Mouse (Mus musculus): Measurements from ENCODE around the gene Kremen2.
A peak's percentile ranks its signal among the peaks of the same experiment; 100 is the strongest.
"Not testable (repeated sequence)": the region's sequence is repeated elsewhere in the genome, so short reads cannot be mapped to it uniquely, and the experiment has no call there.

The Kremen2 gene

GRCm38 (mm10) chr17:23745301-23746251 is at the start of gene Kremen2:
Gene Kremen2, minus strand, starts transcription at chr17:23745833.
- peak; percentile 30 for DNase-seq (ENCODE audit: extremely low spot score, low spot score)

GRCm38 (mm10) chr17:23795323-23795722 is 49.7 kb upstream of the Kremen2 start:
- no peak for DNase-seq (ENCODE audit: extremely low spot score, low spot score)

- no peak for DNase-seq (ENCODE audit: extremely low spot score, low spot score)
Observed at GRCm38 (mm10) chr17:23791079-23791357, 45.4 kb upstream of the Kremen2 start.

GRCm38 (mm10) chr17:23790269-23791078 is 44.8 kb upstream of the Kremen2 start, which contains the start of gene Srrm2:
Gene Srrm2, plus strand, starts transcription at chr17:23790532.
- DNase-seq (ENCODE audit: extremely low spot score, low spot score) = peak; percentile 83

- DNase-seq (ENCODE audit: extremely low spot score, low spot score) = no peak
Observed at GRCm38 (mm10) chr17:23789749-23790268, 44.2 kb upstream of the Kremen2 start.

GRCm38 (mm10) chr17:23788973-23789372 is 43.3 kb upstream of the Kremen2 start:
- DNase-seq (ENCODE audit: extremely low spot score, low spot score) = no peak

- peak; percentile 44 for DNase-seq (ENCODE audit: extremely low spot score, low spot score)
Observed at GRCm38 (mm10) chr17:23786510-23786931, 40.9 kb upstream of the Kremen2 start.

GRCm38 (mm10) chr17:23785561-23786471 is 40.2 kb upstream of the Kremen2 start, which contains the start of gene Flywch2:
Gene Flywch2, minus strand, starts transcription at chr17:23786081.
- DNase-seq (ENCODE audit: extremely low spot score, low spot score) = peak; percentile 73

GRCm38 (mm10) chr17:23783352-23783751 is 37.7 kb upstream of the Kremen2 start:
- DNase-seq (ENCODE audit: extremely low spot score, low spot score) = no peak

GRCm38 (mm10) chr17:23778447-23778846 is 32.8 kb upstream of the Kremen2 start:
- no peak for DNase-seq (ENCODE audit: extremely low spot score, low spot score)

- no peak for DNase-seq (ENCODE audit: extremely low spot score, low spot score)
Observed at GRCm38 (mm10) chr17:23777141-23777540, 31.5 kb upstream of the Kremen2 start.

- no peak for DNase-seq (ENCODE audit: extremely low spot score, low spot score)
Observed at GRCm38 (mm10) chr17:23776216-23776615, 30.6 kb upstream of the Kremen2 start.

- DNase-seq (ENCODE audit: extremely low spot score, low spot score) = peak; percentile 66
Observed at GRCm38 (mm10) chr17:23774090-23774489, 28.5 kb upstream of the Kremen2 start.

GRCm38 (mm10) chr17:23773676-23774075 is 28.0 kb upstream of the Kremen2 start:
- DNase-seq (ENCODE audit: extremely low spot score, low spot score) = no peak

GRCm38 (mm10) chr17:23772219-23772556 is 26.6 kb upstream of the Kremen2 start:
- not testable (repeated sequence) for DNase-seq (ENCODE audit: extremely low spot score, low spot score)

GRCm38 (mm10) chr17:23771284-23772218 is 25.9 kb upstream of the Kremen2 start, which contains the start of gene Flywch1:
Gene Flywch1, minus strand, starts transcription at chr17:23771602.
- DNase-seq (ENCODE audit: extremely low spot score, low spot score) = peak; percentile 100

- no peak for DNase-seq (ENCODE audit: extremely low spot score, low spot score)
Observed at GRCm38 (mm10) chr17:23770896-23771283, 25.3 kb upstream of the Kremen2 start.

- DNase-seq (ENCODE audit: extremely low spot score, low spot score) = no peak
Observed at GRCm38 (mm10) chr17:23770493-23770892, 24.9 kb upstream of the Kremen2 start.

- DNase-seq (ENCODE audit: extremely low spot score, low spot score) = no peak
Observed at GRCm38 (mm10) chr17:23762976-23763375, 17.3 kb upstream of the Kremen2 start.

GRCm38 (mm10) chr17:23761155-23761554 is 15.5 kb upstream of the Kremen2 start:
- no peak for DNase-seq (ENCODE audit: extremely low spot score, low spot score)
